Mouse (Mus musculus) left cerebral cortex, postnatal 25 days (tissue): ENCODE measurements at regions not wholly inside any gene's neighbourhood (a gene's known extent, or its start where the extent isn't known, plus 50 kb on each side); places are given as distances from the start of the nearest gene placed in this dataset.
A peak's percentile ranks its signal among the peaks of the same experiment; 100 is the strongest.

Experiments
- DNase-seq, 2 experiments: peaks; one replicate each; pipeline ENCODE4 v3.0.0; 2022; ENCODE audit warnings: low spot score in 2 of 2, mixed read lengths in 1 of 2
- intact Hi-C: fragments of 180-260 bp; cut with DNase I; formaldehyde crosslinking; loops from one replicate; pipeline ENCODE4 v1.15.1; 2025

DNA sequence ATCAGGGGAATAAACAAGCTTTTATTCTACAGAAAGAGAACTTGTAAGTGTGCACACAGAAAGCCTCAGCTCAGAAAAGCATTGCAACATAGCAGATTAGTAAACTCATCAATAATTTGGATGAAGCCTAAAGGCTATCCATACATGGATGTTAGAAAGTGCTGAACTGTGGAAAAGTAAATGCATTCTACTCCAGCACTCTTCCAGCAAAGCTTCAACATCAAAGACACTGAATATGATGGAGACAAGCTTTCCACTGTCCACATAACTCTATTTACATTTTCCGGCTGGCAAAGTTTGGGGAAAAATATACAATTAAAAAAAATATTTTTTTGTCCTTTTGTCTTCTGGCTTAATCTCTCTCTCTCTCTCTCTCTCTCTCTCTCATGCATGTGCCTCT, 69.7 kb downstream of the Slitrk6 start:
- intact Hi-C loops: no loop called here

DNA sequence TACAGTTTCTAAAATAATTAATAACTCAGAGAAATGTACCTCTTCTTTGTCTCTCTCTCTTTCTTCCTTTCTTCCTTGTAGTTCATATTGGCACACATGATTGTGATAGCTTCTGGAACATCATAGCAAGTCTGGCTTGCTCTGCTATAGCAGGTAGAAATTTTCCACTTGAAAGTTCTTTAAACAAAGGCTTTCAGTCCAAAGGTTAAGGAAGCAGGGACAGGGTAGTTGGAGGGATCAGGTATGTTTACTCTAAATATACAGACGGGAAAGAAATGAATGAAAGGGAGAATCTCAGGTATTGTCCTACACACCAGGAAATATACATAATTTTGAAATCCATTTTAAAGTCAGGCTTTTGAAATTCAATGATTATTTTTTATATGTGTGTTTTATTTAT, 75.2 kb downstream of the Slitrk6 start:
- intact Hi-C loops: no loop called here
- DNase-seq: no peak

More for the DNA sequence above, 69.7 kb downstream of the Slitrk6 start:
- no peak for DNase-seq

DNA sequence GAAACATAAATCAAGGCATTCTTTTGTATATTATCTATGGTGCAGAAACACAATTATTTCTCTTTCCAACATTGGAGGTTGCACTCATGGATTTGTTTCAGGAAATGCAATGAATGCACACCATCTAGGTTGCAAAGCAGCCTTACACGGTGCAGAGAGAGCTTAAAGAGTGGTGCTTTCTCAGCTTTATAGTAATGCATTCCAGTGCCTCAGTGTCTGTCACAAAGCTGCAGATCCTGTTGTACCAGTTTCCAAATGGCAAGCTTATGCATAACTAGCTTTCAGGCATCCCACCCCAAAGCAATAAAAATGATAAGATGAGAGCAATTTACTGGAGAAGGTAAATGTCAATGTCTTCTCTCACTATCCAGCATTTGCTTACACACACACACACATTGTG, 89.2 kb downstream of the Slitrk6 start:
- intact Hi-C loops: no loop called here
- DNase-seq: no peak

GRCm38 (mm10) chr14:110663231-110663630, 91.7 kb downstream of the Slitrk6 start:
- intact Hi-C loops: no loop called here
- DNase-seq: no peak

GRCm38 (mm10) chr14:110634147-110634546, 120.8 kb downstream of the Slitrk6 start:
- peak; percentile 2 to 4 for DNase-seq
- intact Hi-C loops: no loop called here

DNA sequence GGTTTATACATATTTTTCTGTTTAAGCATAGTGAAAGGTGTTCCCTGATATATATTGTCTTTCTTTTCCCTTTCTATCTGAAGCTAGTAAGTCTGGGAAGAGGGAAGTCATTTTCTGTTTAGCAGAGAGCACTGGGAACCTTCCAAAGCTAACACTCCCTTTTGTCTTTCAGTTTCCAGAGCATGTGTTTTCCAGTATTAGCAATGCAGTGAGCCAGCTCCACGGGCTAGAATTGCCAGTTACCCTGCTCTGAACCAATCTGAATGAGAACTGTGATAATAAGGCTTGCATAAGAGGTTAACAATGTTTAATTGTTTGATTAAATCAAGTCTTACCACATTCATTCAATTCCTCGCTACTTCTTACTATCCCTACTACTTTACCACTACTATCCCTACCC, 131.2 kb downstream of the Slitrk6 start:
- DNase-seq: no peak
- intact Hi-C loops: no loop called here

GRCm38 (mm10) chr14:110618496-110618920, 136.4 kb downstream of the Slitrk6 start:
- intact Hi-C loops: no loop called here
- DNase-seq: no peak

- intact Hi-C loops: no loop called here
- DNase-seq: no peak
Observed at GRCm38 (mm10) chr14:110616447-110616846, 138.5 kb downstream of the Slitrk6 start.

- intact Hi-C loops: no loop called here
Observed at GRCm38 (mm10) chr14:110580311-110580710, 174.6 kb downstream of the Slitrk6 start.

GRCm38 (mm10) chr14:110570717-110571116, 184.2 kb downstream of the Slitrk6 start:
- no peak for DNase-seq
- intact Hi-C loops: no loop called here

More at GRCm38 (mm10) chr14:110580311-110580710, 174.6 kb downstream of the Slitrk6 start:
- DNase-seq: no peak

GRCm38 (mm10) chr14:110565783-110566445, 189.0 kb downstream of the Slitrk6 start:
- intact Hi-C loops: no loop called here
- DNase-seq: no peak

- intact Hi-C loops: no loop called here
- no peak for DNase-seq
Observed at GRCm38 (mm10) chr14:110564621-110565020, 190.3 kb downstream of the Slitrk6 start.

GRCm38 (mm10) chr14:110545265-110545664, 209.7 kb downstream of the Slitrk6 start:
- DNase-seq: no peak
- intact Hi-C loops: no loop called here

DNA sequence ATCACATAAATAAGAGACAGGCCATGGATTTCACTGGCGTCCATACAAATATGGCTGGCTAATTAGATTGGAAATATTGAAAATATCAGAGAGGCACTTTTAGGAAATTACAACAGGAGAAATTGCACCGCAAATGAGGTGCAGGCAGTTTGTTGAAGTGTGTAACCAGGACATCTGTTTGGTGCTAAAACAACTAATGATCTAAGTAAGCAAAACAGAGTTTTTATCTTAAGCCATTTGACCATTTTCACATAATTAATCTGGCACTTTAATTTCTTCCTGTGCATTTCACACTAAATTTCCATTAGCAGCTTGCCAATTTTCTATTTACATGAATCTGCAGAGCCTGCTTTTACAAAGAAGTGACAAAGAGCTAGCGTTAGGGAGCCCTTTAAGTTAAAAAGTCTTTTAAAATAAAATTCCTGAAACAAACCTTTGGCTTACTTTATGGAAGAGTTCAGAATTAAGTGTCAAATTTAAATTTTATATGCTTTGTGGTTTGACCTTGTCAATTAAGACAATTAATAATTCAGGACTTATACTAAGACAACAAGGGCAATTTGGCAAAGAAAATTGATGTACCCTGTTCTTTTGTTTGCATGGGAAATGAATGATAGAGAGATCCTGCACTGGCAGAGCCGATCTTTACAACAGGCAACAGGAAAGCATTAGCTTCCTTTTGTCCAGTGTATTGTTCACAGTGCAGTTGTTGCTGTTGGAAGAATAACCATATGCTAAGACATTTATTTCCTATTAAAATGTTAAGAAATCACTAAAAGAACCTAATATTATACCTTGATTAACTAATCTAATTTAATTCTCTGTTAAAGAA, 211.4 kb downstream of the Slitrk6 start:
- no peak for DNase-seq
- intact Hi-C loops: no loop called here

DNA sequence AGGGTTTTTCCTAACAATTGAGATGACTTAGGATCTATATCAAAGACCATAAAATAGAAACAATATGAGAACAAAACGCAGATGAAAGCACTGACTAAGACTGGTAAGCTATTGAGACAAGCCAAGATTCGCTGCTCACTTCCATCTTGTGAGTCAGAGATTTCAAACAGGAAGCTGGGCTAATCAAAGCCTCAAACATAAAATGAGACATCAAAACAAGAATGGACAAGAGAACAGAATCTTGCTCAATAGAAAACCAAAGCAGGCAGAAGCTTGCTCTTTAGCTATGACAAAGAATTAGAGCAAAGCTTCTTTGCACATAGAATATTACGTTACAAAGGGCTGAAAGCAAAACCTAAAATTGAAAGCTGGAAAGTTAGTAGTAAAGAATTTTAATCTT, 227.6 kb downstream of the Slitrk6 start:
- no peak for DNase-seq
- intact Hi-C loops: no loop called here

DNA sequence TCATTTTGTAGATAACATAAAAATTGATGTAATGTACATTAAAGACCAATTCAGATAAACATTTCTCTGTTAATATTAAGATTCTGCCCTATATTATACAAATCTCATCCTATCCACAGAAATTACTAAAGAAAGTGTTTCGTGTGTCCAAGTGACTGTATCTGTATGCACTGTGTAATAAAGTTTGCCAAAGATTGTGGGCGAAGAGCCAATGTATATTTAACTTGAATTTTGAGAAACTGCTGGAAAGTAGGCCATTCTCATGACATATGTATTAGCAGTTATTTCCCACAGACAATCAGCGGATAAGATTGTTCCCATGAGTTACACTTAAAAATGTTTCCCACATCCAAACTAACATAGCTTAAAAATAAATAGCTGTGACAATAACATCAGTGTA, 269.9 kb downstream of the Slitrk6 start:
- intact Hi-C loops: no loop called here
- no peak for DNase-seq

DNA sequence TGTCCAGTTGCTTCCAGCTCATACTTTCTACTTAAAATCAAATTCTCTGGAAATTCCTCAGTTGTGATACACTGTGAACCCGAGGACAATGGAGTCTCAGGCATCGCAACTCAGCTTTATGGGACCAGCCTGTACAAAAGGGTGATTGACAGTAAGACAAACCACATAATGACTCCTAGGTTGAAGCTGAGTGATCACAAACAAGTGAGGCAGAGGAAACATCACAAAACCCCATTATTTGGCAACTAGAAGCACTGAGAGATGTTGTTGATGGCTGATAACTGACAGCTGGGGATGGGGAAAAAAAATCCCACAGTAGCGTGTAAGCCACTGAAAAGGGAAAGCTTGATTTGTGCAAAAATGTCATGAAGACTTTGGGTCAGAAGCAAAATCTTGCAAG, 282.2 kb downstream of the Slitrk6 start:
- intact Hi-C loops: no loop called here
- no peak for DNase-seq

GRCm38 (mm10) chr14:110472176-110472575, 282.8 kb downstream of the Slitrk6 start:
- intact Hi-C loops: no loop called here
- no peak for DNase-seq

GRCm38 (mm10) chr14:110470714-110471113, 284.2 kb downstream of the Slitrk6 start:
- intact Hi-C loops: no loop called here
- DNase-seq: no peak

DNA sequence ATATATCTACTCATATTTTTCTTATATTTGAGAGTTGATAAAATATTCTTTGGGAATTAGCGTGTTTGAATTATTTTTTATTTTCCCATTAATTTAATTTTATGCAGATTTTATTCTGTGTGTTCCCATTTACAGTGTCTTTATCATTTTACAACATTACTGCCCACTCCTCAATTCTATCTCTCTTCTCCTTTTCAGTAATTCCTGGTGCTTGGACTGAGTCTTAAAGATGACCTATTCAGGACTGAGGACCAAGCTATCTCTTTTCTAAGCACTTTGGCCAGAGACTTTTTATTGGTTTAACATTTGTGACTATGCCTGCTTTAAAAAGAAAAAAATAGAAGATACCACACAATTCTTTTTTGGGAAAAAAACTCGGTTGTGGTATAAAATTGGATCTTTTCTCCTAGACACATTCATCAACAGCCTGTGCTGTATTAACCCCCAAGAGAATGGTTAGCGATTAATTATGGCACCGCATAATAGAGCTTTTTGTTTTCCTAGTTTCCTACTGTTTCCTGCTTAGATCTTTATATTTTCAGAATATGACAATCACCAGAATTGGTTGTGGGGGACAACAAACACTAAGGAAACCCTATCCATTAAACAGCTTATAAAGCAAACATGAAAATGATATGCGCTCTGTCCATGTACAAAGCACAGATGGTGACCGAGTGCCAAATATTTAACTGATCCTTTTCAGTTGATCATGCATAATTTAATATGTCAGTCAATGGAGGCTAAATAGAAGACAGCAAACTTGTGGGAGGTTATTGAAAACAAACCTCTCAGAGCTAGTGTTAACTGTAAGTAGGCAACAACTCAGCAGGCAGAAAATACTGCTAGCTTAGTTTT, 286.3 kb downstream of the Slitrk6 start:
- intact Hi-C loops: no loop called here
- DNase-seq: no peak
